ENCODE assay signal across 10 mouse cellular contexts in genomic region chr11:16403627-16404026, GRCm38 (mm10).
DNase-seq lines count a peak whose midpoint lies in the region; ATAC-seq and TF ChIP-seq lines count a peak whose summit lies in the region.
"Had no signal": no experiment of that assay in that cellular context is flagged by ENCODE, and none has a peak within 500 bp of the region (broad histone marks: within the 10 kb centered on the region; RNA-seq: fewer than 3 reads in every experiment).

No protein-coding gene starts in this region.

- no peak for ATAC-seq in erythroid progenitor cell, adult 5-6 weeks (replicated peaks; ENCODE audit: low FRiP score, poor library complexity, severe bottlenecking)

- no peak for TF ChIP-seq POLR2A in brain, embryonic 14.5 days (IDR thresholded peaks at IDR 0.05; ENCODE audit: borderline replicate concordance, extremely low read depth, insufficient read depth, insufficient read length, poor library complexity, severe bottlenecking)

- DNase-seq in adrenal gland, postnatal 14 days = peak; percentile 9
- no peak for DNase-seq in adrenal gland, adult 18-20 months (ENCODE audit: low spot score in 2 of 2)
- peak; percentile 39 to 56 for DNase-seq in left cerebral cortex, adult 18-20 months (ENCODE audit: low spot score in 2 of 2)
- no peak for DNase-seq in left cerebral cortex, adult 11 months (ENCODE audit: low spot score)
- peak; percentile 13 for DNase-seq in brain, embryonic 14.5 days (ENCODE audit: low read depth)
- DNase-seq in left cerebral cortex, postnatal 14 days (ENCODE audit: low spot score in 2 of 2) = peak; percentile 4 to 41
- no peak for DNase-seq in heart, adult 9 months (ENCODE audit: low spot score in 2 of 2)
- DNase-seq: lung, postnatal 36 days; thymus, postnatal 14 days had no signal

- intact Hi-C loops in left cerebral cortex, postnatal 14 days (cut with DNase I) = no loop called here

- TF ChIP-seq CTCF in brain, embryonic 14.5 days (IDR thresholded peaks at IDR 0.05; ENCODE audit: borderline replicate concordance, extremely low read depth, insufficient read depth, insufficient read length) = peak; percentile 40; the same call in 1 of the 2 replicates

Comparison
In these comparisons a context has a peak if more than half of its experiments do, and no peak if none do; other contexts are left out.
1. DNase-seq: peak in adrenal gland, postnatal 14 days (single experiment), left cerebral cortex, adult 18-20 months (2 of 2), brain, embryonic 14.5 days (single experiment) and left cerebral cortex, postnatal 14 days (2 of 2); none in adrenal gland, adult 18-20 months (0 of 2), left cerebral cortex, adult 11 months (single experiment) and heart, adult 9 months (0 of 2).